Mouse (Mus musculus): ENCODE data around the gene Cradd. TPM values are rescaled to one million over a fixed set of nuclear protein-coding genes. Genes with fewer than 3 reads are reported as not detected.
A peak's percentile ranks its signal among the peaks of the same experiment; 100 is the strongest.

Gene Cradd
- total RNA-seq, 2 experiments from 2014 or later: 10.5 to 12.0 TPM

DNA sequence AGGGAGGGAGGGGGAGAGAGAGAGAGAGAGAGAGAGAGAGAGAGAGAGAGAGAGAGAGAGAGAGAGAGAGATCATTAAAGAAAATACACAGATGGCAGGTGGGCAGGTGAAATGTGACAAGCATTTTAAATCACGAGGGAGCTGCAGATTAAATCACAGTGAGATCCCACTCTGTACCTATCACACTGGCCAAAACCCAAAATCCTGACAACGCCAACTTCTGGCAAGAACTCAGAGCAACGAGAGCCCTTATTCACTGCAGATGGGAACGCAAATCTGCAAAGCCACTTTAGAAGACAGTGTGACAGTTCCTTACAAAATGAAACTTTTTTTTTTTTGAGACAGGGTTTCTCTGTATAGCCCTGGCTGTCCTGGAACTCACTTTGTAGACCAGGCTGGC is 35.7 kb downstream of the Cradd start:
- no peak for DNase-seq
- intact Hi-C loops (cut with DNase I; ENCODE audit: low total_unique reads): no loop called here

GRCm38 (mm10) chr10:95287351-95287750 is 36.6 kb downstream of the Cradd start:
- intact Hi-C loops (cut with DNase I; ENCODE audit: low total_unique reads): no loop called here
- no peak for DNase-seq

- no peak for DNase-seq
- intact Hi-C loops (cut with DNase I; ENCODE audit: low total_unique reads): no loop called here
Observed at GRCm38 (mm10) chr10:95283434-95283833, 40.5 kb downstream of the Cradd start.

GRCm38 (mm10) chr10:95281996-95282395 is 41.9 kb downstream of the Cradd start:
- intact Hi-C loops (cut with DNase I; ENCODE audit: low total_unique reads): no loop called here
- DNase-seq: no peak

- DNase-seq: no peak
- intact Hi-C loops (cut with DNase I; ENCODE audit: low total_unique reads): no loop called here
Observed at GRCm38 (mm10) chr10:95281466-95281990, 42.4 kb downstream of the Cradd start.

DNA sequence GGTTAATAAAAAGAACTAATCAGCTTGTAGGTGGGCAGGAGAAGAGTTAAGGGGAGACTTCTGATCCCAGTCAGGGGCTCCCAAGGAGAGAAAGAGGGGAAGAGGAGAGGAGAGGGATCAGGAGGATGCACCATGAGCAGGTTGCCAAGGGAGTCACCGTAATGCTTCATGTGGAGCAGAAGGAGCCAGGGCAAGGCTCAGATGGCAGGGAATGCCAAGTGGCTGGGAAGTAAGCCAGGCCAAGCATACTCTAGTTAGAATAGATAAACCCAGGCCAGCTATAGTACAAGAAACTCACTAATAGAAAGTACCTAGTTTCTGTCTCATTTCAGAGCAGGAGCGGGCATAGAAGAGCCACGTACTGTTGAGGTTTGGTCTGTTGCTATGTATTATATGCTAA is 43.6 kb downstream of the Cradd start:
- DNase-seq: no peak
- intact Hi-C loops (cut with DNase I; ENCODE audit: low total_unique reads): no loop called here

GRCm38 (mm10) chr10:95279459-95279858 is 44.5 kb downstream of the Cradd start:
- intact Hi-C loops (cut with DNase I; ENCODE audit: low total_unique reads): no loop called here
- DNase-seq: no peak

DNA sequence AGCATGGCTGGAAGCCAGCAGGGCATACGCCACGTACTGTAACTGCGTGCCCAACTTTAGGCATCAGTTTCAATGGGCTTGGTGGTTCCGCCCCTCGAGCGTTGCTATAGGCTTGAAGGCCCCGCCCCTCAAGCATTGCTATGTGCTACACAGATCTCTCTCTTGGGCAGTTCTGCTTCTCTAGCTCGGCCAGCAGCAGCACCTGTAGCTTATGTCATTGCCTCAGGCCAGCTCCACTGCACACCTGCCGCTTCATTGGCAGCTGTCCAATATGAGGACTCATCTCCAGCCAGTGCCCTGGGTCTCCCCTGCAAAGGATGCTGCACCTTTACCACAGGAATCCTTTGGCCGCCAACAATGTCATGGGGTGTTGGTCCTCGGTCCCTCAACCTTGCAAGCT is 45.8 kb downstream of the Cradd start:
- intact Hi-C loops (cut with DNase I; ENCODE audit: low total_unique reads): no loop called here
- DNase-seq: no peak

GRCm38 (mm10) chr10:95275488-95275887 is 48.4 kb downstream of the Cradd start:
- DNase-seq: no peak
- intact Hi-C loops (cut with DNase I; ENCODE audit: low total_unique reads): no loop called here

DNA sequence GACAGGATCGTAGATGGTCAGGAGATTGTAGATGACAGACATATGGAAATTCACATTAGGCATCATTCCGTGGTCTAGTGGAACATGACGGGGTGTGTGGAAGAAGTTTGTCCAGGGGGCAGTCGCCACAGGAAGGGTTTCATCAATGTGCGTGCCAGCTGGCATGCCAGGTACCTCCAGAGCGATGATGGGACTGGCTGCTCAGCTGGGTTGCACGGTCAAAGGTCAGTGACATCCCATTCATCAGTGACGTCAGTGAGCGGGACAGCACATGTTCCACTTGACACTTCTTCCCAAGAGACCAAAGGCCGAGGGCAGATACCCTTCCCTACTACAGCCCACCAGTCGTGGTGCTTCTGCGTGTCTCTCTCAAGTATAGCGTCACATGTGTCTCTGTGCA is 50.7 kb downstream of the Cradd start:
- no peak for DNase-seq
- intact Hi-C loops (cut with DNase I; ENCODE audit: low total_unique reads): no loop called here

GRCm38 (mm10) chr10:95269151-95269550 is 54.8 kb downstream of the Cradd start:
- intact Hi-C loops (cut with DNase I; ENCODE audit: low total_unique reads): loop anchor here (5.0 kb wide), 1 partner anchor 48 kb away; no protein-coding TSS in a partner anchor
- DNase-seq: peak; percentile 20

GRCm38 (mm10) chr10:95268366-95268765 is 55.6 kb downstream of the Cradd start:
- intact Hi-C loops (cut with DNase I; ENCODE audit: low total_unique reads): loop anchor here (5.0 kb wide), 1 partner anchor 49 kb away; no protein-coding TSS in a partner anchor
- peak; percentile 59 for DNase-seq

DNA sequence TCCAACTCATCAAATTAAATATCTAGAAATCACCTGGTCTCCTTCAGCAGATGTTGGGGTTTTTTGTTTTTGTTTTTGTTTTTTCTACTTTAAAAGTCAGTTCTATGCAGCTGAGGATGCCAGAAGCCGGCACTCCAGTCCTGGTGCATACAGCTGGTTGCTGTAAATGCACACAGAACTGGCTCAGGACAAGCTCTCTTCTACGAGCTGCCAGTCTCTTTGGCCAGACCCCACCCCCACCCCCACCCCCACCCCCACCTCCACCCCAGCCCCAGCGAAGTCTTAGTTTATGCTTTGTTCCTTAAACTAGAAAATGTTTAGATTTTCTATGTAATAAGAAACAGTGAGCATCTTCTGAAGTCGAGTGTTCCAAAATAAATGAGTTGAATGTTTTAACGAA is 57.0 kb downstream of the Cradd start:
- intact Hi-C loops (cut with DNase I; ENCODE audit: low total_unique reads): loop anchor here (5.0 kb wide), 1 partner anchor 50 kb away; no protein-coding TSS in a partner anchor
- no peak for DNase-seq

DNA sequence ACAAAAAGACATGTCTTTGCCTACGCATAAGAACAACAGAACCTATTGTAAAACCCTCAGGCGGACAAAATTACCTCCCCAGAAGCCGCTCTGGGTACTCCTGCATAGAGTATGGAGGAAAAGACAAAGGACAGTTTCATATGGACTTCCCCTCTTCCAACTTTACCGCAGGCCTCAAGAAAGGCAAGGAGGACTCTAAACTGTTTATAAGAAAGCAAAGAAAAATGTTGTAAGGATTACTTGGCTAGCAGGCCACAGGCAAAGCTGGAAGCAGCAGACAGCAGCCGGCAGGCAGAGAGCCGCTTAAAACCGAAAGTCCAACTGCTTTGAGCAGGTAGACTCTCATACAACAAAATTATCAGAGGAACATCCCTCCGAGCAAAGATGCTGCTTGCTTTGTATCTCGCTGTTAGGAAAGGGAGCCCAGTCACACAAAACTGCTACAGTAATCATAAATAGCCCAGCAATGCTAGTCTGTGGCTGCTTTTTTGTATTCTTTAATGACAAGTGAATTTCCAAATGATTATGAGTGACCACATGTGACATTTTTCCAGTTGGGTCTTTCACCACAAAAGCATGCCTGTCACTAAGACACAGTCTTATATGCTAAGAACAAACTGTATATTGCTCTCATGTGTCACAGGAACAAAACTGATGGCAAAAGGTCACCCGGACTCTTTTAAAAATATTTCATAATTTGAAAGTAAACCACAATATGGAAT is 57.7 kb downstream of the Cradd start:
- no peak for DNase-seq
- intact Hi-C loops (cut with DNase I; ENCODE audit: low total_unique reads): loop anchor here (5.0 kb wide), 1 partner anchor 51 kb away; no protein-coding TSS in a partner anchor

DNA sequence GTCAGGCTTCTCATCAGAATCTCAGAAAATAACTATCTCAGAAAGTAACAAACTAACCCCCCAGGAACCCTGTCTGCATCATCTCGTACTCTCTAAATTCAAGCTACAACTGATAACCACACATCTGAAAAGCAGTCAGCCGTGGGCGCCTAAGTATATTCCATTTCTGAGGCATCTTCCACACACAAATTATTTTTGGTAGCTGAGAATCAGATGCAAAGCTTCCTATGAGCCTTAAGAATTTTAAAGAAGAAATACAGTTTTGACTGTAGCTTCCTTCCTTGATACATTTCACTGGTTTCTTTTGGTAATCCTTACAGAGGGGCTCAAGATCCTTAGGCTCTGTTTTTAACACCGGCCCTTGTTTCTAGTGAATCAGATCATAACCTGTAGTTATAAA is 58.4 kb downstream of the Cradd start:
- no peak for DNase-seq
- intact Hi-C loops (cut with DNase I; ENCODE audit: low total_unique reads): loop anchor here (5.0 kb wide), 1 partner anchor 52 kb away; no protein-coding TSS in a partner anchor

- peak; percentile 55 for DNase-seq
- intact Hi-C loops (cut with DNase I; ENCODE audit: low total_unique reads): loop anchor here (5.0 kb wide), 1 partner anchor 53 kb away; no protein-coding TSS in a partner anchor
Observed at GRCm38 (mm10) chr10:95264485-95265321, 59.2 kb downstream of the Cradd start.

- intact Hi-C loops (cut with DNase I; ENCODE audit: low total_unique reads): no loop called here
- DNase-seq: no peak
Observed at GRCm38 (mm10) chr10:95262388-95262787, 61.5 kb downstream of the Cradd start.

DNA sequence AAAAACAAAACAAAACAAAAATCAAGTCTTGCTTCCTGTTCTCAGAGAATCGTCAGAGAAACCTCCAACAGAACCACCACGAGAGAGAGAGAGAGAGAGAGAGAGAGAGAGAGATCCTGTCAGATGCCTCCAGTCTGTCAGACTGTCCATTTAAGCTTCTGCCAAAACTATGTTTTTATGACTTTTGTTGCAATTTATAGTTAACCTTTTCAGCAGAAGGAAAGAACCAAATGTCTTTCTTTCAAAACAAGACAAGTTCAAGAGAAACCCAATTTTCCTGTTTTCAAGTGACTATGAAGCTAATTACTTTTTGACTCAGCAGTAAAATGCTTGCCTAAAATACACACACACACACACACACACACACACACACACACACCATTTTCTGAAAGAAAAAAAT is 62.7 kb downstream of the Cradd start:
- intact Hi-C loops (cut with DNase I; ENCODE audit: low total_unique reads): no loop called here
- DNase-seq: no peak

DNA sequence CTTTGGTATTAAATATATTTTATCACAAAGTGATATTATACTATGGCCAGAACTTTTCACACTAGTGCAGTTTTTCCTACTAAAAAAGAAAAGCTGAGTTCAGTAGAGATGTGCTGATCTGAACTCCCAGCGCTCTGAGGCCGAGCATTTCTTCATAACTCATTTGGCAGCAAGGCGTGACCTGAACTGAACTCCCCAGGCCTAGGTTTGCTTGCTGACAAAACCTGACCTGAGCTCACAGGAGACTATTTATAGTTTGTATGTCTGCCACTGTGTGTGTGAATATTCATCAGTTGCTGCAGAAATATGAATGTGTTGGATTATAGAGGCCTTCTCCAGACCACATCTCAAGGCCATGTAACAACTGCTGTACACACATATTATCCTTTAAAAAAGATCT is 63.5 kb downstream of the Cradd start:
- DNase-seq: peak; percentile 71
- intact Hi-C loops (cut with DNase I; ENCODE audit: low total_unique reads): no loop called here

DNA sequence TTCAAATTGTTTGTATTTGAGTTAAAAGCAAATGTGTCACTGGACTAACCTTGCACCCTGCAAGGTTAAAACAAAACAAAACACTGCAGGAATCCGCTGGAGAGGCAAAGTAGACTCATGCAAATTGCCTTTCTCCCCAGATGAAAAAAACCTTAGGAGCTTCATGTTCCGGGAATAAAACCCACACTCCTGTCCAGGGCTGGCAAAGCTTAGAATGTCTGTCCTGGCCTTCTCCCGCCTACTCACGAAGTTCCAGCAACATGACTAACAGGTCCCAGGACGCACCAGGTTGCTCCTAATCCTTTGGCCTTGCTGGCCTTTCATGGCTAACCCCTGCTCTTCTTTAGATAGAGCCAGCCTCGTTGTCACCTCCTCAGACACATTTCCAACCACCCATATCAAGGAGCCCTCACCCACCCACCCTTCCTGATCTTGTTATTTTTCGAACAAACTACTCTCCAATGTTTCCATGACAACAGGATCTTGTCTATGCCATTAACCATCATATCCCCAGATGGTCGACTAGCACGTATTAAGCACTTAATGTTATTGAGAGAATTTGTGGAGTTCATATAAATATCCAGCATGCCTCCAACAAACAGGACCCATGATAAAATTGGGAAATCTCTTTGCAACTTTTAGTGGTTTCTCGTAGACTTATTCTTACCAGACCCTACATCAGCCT is 65.3 kb downstream of the Cradd start:
- intact Hi-C loops (cut with DNase I; ENCODE audit: low total_unique reads): no loop called here
- peak; percentile 41 for DNase-seq
